Mouse (Mus musculus) brain, embryonic 14.5 days (tissue): Measurements from ENCODE around the gene Gm26938.

Experiments
- CTCF ChIP-seq: fragments of 200-500 bp; IDR thresholded peaks from 2 replicates; pipeline ENCODE4 v1.5.1; 2012; ENCODE audit warnings: inconsistent platforms, mild to moderate bottlenecking, moderate library complexity, borderline replicate concordance; ENCODE audit not compliant: insufficient read depth, insufficient read length; ENCODE audit errors: extremely low read depth
- POLR2A ChIP-seq: fragments of 200-500 bp; IDR thresholded peaks from 2 replicates; pipeline ENCODE4 v1.6.1; 2012; ENCODE audit warnings: mild to moderate bottlenecking, inconsistent platforms, borderline replicate concordance; ENCODE audit not compliant: poor library complexity, insufficient read depth, insufficient read length, severe bottlenecking; ENCODE audit errors: extremely low read depth

DNA sequence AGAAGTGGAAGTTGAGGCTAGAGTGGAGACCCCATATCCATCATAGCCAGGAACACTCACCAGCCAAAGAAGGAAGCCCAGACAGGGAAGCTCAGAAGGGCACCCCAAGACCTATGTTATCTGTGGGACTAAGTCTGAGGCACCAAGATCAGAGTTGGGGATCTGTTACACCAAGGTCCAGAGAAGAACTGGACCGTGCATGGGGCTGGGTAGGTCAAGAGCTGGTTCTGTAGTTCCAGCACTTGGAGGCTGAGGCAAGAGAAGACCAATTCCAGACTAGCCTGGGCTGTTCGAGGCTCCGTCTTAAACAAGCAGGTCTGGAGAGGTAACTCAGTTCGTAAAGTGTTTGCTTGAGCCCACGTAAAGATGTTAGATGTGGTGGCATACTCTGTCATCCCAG, 32.1 kb downstream of the Gm26938 start:
- TF ChIP-seq CTCF, result no peak
- TF ChIP-seq POLR2A, result no peak
